Mouse (Mus musculus): ENCODE data around the gene Slc35a3. TPM values are rescaled to one million over a fixed set of nuclear protein-coding genes. Genes with fewer than 3 reads are reported as not detected.
A peak's percentile ranks its signal among the peaks of the same experiment; 100 is the strongest.
"Not testable (repeated sequence)": the region's sequence is repeated elsewhere in the genome, so short reads cannot be mapped to it uniquely, and the experiment has no call there.

Gene Slc35a3
- polyA plus RNA-seq, 1 experiment from 2014 or later, result 19.1 TPM

GRCm38 (mm10) chr3:116658928-116659565, 53.6 kb downstream of the Slc35a3 start:
- Histone ChIP-seq H3K9me3 (ENCODE audit: control insufficient read depth) (no peaks in the 10 kb centered on the region), H3K36me3 (ENCODE audit: control insufficient read depth, insufficient read depth) (no peaks in the 10 kb centered on the region), H3K4me1 (replicated peaks; ENCODE audit: control insufficient read depth, insufficient read depth, low read length) (peaks cover 6% of the 10 kb centered on the region; the same call in 1 of the 2 replicates), H3K9ac (ENCODE audit: low read depth, low read length) (no peak overlapping the region), H3K4me3 (ENCODE audit: low read depth, low read length) (no peak overlapping the region), H3K27me3 (replicated peaks; ENCODE audit: control insufficient read depth, insufficient read depth, low read length) (no peaks in the 10 kb centered on the region), H3K4me2 (replicated peaks; ENCODE audit: low read depth) (peak overlapping the region; percentile 32), H3K27ac (ENCODE audit: low read depth, low read length) (peak overlapping the region; percentile 21)
- 61% methylated on average over 15 of the region's 15 CpGs for WGBS
- no peak for TF ChIP-seq CTCF (IDR thresholded peaks at IDR 0.05; ENCODE audit: low read depth)
- ATAC-seq, result peak; percentile 9; the same call in 1 of the 2 replicates

GRCm38 (mm10) chr3:116656184-116656965, 56.3 kb downstream of the Slc35a3 start:
- no peak for ATAC-seq
- H3K4me1 ChIP-seq (replicated peaks; ENCODE audit: control insufficient read depth, insufficient read depth, low read length), result peaks cover 3% of the 10 kb centered on the region; the same call in 1 of the 2 replicates
- WGBS, result 57% methylated on average over 7 of the region's 7 CpGs

GRCm38 (mm10) chr3:116654051-116654450, 58.6 kb downstream of the Slc35a3 start:
- not testable (repeated sequence) for H3K27me3 ChIP-seq (replicated peaks; ENCODE audit: control insufficient read depth, insufficient read depth, low read length); ATAC-seq; H3K4me2 ChIP-seq (replicated peaks; ENCODE audit: low read depth); H3K36me3 ChIP-seq (ENCODE audit: control insufficient read depth, insufficient read depth); H3K9ac ChIP-seq (ENCODE audit: low read depth, low read length); H3K9me3 ChIP-seq (ENCODE audit: control insufficient read depth); H3K27ac ChIP-seq (ENCODE audit: low read depth, low read length); H3K4me3 ChIP-seq (ENCODE audit: low read depth, low read length); H3K4me1 ChIP-seq (replicated peaks; ENCODE audit: control insufficient read depth, insufficient read depth, low read length)
- WGBS, result 84% methylated on average over 11 of the region's 11 CpGs

More at GRCm38 (mm10) chr3:116656184-116656965, 56.3 kb downstream of the Slc35a3 start:
- Histone ChIP-seq H3K9ac (ENCODE audit: low read depth, low read length) (no peak overlapping the region), H3K9me3 (ENCODE audit: control insufficient read depth) (no peaks in the 10 kb centered on the region), H3K4me2 (replicated peaks; ENCODE audit: low read depth) (no peak overlapping the region), H3K27ac (ENCODE audit: low read depth, low read length) (no peak overlapping the region), H3K27me3 (replicated peaks; ENCODE audit: control insufficient read depth, insufficient read depth, low read length) (no peaks in the 10 kb centered on the region), H3K36me3 (ENCODE audit: control insufficient read depth, insufficient read depth) (no peaks in the 10 kb centered on the region), H3K4me3 (ENCODE audit: low read depth, low read length) (no peak overlapping the region)
- no peak for TF ChIP-seq CTCF (IDR thresholded peaks at IDR 0.05; ENCODE audit: low read depth)

GRCm38 (mm10) chr3:116653278-116653945, 59.2 kb downstream of the Slc35a3 start:
- WGBS, result 66% methylated on average over 5 of the region's 5 CpGs

GRCm38 (mm10) chr3:116652033-116652446, 60.6 kb downstream of the Slc35a3 start:
- TF ChIP-seq CTCF (IDR thresholded peaks at IDR 0.05; ENCODE audit: low read depth), result no peak
- H3K4me2 ChIP-seq (replicated peaks; ENCODE audit: low read depth), result no peak overlapping the region
- no peaks in the 10 kb centered on the region for H3K27me3 ChIP-seq (replicated peaks; ENCODE audit: control insufficient read depth, insufficient read depth, low read length)
- ATAC-seq, result no peak
- H3K36me3 ChIP-seq (ENCODE audit: control insufficient read depth, insufficient read depth), result peaks cover 13% of the 10 kb centered on the region; the same call in 1 of the 2 replicates
- H3K9ac ChIP-seq (ENCODE audit: low read depth, low read length), result no peak overlapping the region
- no peak overlapping the region for H3K4me3 ChIP-seq (ENCODE audit: low read depth, low read length)
- H3K4me1 ChIP-seq (replicated peaks; ENCODE audit: control insufficient read depth, insufficient read depth, low read length), result no peaks in the 10 kb centered on the region
- no peak overlapping the region for H3K27ac ChIP-seq (ENCODE audit: low read depth, low read length)
- no peaks in the 10 kb centered on the region for H3K9me3 ChIP-seq (ENCODE audit: control insufficient read depth)
- WGBS, result 49% methylated on average over 3 of the region's 3 CpGs

More at GRCm38 (mm10) chr3:116653278-116653945, 59.2 kb downstream of the Slc35a3 start:
- Histone ChIP-seq H3K4me2 (replicated peaks; ENCODE audit: low read depth) (no peak overlapping the region), H3K4me3 (ENCODE audit: low read depth, low read length) (no peak overlapping the region), H3K9ac (ENCODE audit: low read depth, low read length) (no peak overlapping the region), H3K9me3 (ENCODE audit: control insufficient read depth) (no peaks in the 10 kb centered on the region), H3K27ac (ENCODE audit: low read depth, low read length) (no peak overlapping the region), H3K27me3 (replicated peaks; ENCODE audit: control insufficient read depth, insufficient read depth, low read length) (no peaks in the 10 kb centered on the region), H3K4me1 (replicated peaks; ENCODE audit: control insufficient read depth, insufficient read depth, low read length) (no peaks in the 10 kb centered on the region), H3K36me3 (ENCODE audit: control insufficient read depth, insufficient read depth) (peaks cover 7% of the 10 kb centered on the region; the same call in 1 of the 2 replicates)
- TF ChIP-seq CTCF (IDR thresholded peaks at IDR 0.05; ENCODE audit: low read depth), result no peak
- ATAC-seq, result no peak

GRCm38 (mm10) chr3:116650698-116651097, 61.9 kb downstream of the Slc35a3 start:
- H3K4me3 ChIP-seq (ENCODE audit: low read depth, low read length), result no peak overlapping the region
- TF ChIP-seq CTCF (IDR thresholded peaks at IDR 0.05; ENCODE audit: low read depth), result no peak
- no peak overlapping the region for H3K27ac ChIP-seq (ENCODE audit: low read depth, low read length)
- peaks cover 25% of the 10 kb centered on the region for H3K36me3 ChIP-seq (ENCODE audit: control insufficient read depth, insufficient read depth)
- H3K27me3 ChIP-seq (replicated peaks; ENCODE audit: control insufficient read depth, insufficient read depth, low read length), result no peaks in the 10 kb centered on the region
- WGBS, result 94% methylated on average over 9 of the region's 9 CpGs
- no peaks in the 10 kb centered on the region for H3K9me3 ChIP-seq (ENCODE audit: control insufficient read depth)
- no peak overlapping the region for H3K9ac ChIP-seq (ENCODE audit: low read depth, low read length)
- H3K4me1 ChIP-seq (replicated peaks; ENCODE audit: control insufficient read depth, insufficient read depth, low read length), result no peaks in the 10 kb centered on the region
- ATAC-seq, result no peak
- H3K4me2 ChIP-seq (replicated peaks; ENCODE audit: low read depth), result no peak overlapping the region
